Mouse (Mus musculus) right cerebral cortex, postnatal 10 days (tissue): ENCODE measurements around the gene Khsrp.
"Not testable (repeated sequence)": the region's sequence is repeated elsewhere in the genome, so short reads cannot be mapped to it uniquely, and the experiment has no call there.

Experiments
- DNase-seq, 2 experiments: peaks; one replicate each; pipeline ENCODE4 v3.0.0; 2021; ENCODE audit warnings: low spot score in 2 of 2

The Khsrp gene

GRCm38 (mm10) chr17:57030931-57031660 lies at the start of gene Khsrp:
Gene Khsrp, minus strand, starts transcription at chr17:57031522.
- peak; percentile 65 to 67 for DNase-seq

GRCm38 (mm10) chr17:57079919-57080318 lies 48.6 kb upstream of the Khsrp start:
- DNase-seq: no peak

- DNase-seq: no peak
Measured at GRCm38 (mm10) chr17:57078336-57078735, 47.0 kb upstream of the Khsrp start, which contains the start of gene Dennd1c. Gene Dennd1c, minus strand, starts transcription at chr17:57078514.

GRCm38 (mm10) chr17:57076916-57077315 lies 45.6 kb upstream of the Khsrp start:
- DNase-seq: no peak

GRCm38 (mm10) chr17:57070699-57071098 lies 39.4 kb upstream of the Khsrp start:
- DNase-seq: no peak

GRCm38 (mm10) chr17:57070272-57070671 lies 39.0 kb upstream of the Khsrp start:
- DNase-seq: no peak

- no peak for DNase-seq
Measured at GRCm38 (mm10) chr17:57066908-57067307, 35.6 kb upstream of the Khsrp start.

GRCm38 (mm10) chr17:57063031-57063430 lies 31.7 kb upstream of the Khsrp start:
- no peak for DNase-seq

GRCm38 (mm10) chr17:57062548-57062947 lies 31.2 kb upstream of the Khsrp start:
- no peak for DNase-seq

- no peak for DNase-seq
Measured at GRCm38 (mm10) chr17:57062011-57062521, 30.7 kb upstream of the Khsrp start.

GRCm38 (mm10) chr17:57061069-57061468 lies 29.7 kb upstream of the Khsrp start:
- DNase-seq: no peak

- DNase-seq: peak; percentile 96 to 97
Measured at GRCm38 (mm10) chr17:57060231-57060801, 29.0 kb upstream of the Khsrp start.

- DNase-seq: peak; percentile 91 to 93
Measured at GRCm38 (mm10) chr17:57059486-57059977, 28.2 kb upstream of the Khsrp start, which contains the start of gene Slc25a23. Gene Slc25a23, minus strand, starts transcription at chr17:57059863.

GRCm38 (mm10) chr17:57058891-57059485 lies 27.7 kb upstream of the Khsrp start, which contains the start of gene Crb3:
Gene Crb3, plus strand, starts transcription at chr17:57059105.
- peak; percentile 64 to 65 for DNase-seq

GRCm38 (mm10) chr17:57056246-57056645 lies 24.9 kb upstream of the Khsrp start:
- DNase-seq: no peak

- not testable (repeated sequence) for DNase-seq
Measured at GRCm38 (mm10) chr17:57051679-57052078, 20.4 kb upstream of the Khsrp start.

GRCm38 (mm10) chr17:57048816-57049215 lies 17.5 kb upstream of the Khsrp start:
- no peak for DNase-seq

GRCm38 (mm10) chr17:57047406-57047805 lies 16.1 kb upstream of the Khsrp start:
- no peak for DNase-seq

- DNase-seq: no peak
Measured at GRCm38 (mm10) chr17:57041554-57041953, 10.2 kb upstream of the Khsrp start, which contains the start of gene Slc25a41. Gene Slc25a41, minus strand, starts transcription at chr17:57041654.

- no peak for DNase-seq
Measured at GRCm38 (mm10) chr17:57038978-57039377, 7.7 kb upstream of the Khsrp start.

GRCm38 (mm10) chr17:57032854-57033253 lies 1.5 kb upstream of the Khsrp start:
- DNase-seq: peak in 1 of 2 experiments; percentile 61
